Mouse (Mus musculus): ENCODE measurements around the gene Pgm2.
A peak's percentile ranks its signal among the peaks of the same experiment; 100 is the strongest.

Gene Pgm2

DNA sequence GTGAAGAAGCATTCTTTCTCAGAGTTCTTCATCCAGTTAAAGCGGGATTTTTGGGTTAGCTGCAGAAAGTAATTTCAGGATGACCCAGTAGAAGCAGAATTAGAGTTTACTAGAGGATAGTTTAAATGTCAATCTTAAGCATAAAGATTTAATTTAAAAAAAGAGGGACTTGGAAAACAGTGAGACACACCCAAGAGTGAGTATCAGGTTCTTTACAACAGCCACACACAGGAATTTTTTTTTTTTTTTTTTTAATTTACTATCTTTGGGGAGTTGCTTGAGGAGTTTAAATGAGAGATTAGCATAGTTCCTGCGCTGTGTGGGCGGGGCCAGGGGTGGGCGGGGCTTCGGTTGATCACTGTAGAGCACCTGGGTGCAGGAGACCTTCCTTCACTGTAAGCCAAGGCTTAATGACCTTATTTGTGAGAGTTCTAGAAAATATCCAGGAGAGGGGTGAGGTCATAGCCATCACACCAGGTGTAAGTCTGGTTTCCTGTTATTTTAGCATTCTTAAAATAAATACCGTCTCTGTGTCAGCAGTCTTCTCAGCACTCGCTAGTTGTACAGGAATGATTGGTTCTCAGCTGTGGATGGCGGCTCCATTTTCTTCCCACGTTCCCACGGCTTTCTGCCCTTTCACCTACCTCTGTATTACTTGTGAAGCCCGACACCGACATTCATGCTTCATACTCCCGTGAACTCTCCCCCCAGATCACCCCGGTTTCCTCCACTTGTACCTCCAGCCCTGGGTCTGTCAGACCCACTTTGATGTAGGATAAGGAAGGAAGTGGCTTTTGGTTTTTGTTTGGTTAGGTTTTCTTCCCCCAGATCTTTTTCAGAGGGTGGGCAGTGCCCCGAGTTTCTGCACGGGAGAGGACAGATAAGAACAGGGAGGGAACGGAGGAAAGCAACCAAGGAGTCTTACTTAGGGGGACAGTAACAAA, 56.7 kb downstream of the Pgm2 start:
- no peak for DNase-seq

DNA sequence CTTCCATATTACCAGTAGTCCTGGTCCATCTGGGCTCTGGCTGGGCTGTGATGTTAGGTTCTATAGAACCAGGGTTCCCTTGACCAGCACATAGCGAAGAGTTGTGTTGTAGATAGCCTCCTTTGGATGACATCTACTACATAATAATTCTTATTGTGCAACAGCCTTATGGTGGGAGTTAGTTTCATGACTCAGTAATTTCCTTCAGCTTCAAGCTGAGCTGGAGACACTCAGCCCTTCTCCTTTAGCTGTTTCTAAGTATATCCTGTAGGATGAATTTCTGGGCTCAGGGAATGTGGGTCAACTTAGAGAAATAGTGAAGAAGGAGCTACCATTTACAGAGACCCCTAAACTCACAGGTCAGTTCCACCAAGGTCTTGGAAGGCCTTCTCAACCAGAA, 60.6 kb downstream of the Pgm2 start:
- DNase-seq, result no peak

DNA sequence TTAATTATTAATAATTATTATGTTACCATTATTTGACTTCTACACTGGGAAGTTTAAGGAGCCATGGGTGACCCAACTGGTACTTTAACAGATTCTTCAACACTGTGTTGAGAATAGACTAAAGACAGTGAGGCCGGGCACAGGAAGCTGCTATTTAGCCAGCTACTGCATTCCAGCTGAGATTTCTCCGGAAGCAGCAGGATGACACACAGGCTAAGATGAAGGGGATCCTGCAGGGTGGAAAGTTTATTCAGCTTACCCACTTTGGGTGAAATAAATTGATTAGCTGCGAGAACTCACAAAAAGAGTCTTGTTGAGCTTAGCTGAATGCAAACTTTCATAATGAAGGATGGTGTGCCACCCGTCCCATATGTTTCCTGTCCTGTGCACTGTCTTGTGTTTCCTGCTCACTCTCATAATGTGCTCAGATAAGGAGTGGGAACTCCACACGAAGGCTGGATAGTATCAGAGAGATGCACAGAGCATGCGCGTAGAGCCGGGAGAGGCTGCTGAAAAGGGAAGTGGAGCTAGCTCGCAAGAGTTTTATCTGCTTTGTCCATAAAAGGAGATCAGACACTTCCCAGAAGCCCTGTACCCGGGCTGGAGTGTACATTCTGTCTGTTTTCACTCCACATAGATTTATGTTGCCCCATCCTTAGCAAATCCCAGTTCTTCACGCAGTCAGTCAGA, 63.3 kb downstream of the Pgm2 start, which contains the start of gene Tbc1d1:
Gene Tbc1d1, plus strand, starts transcription at position 445 of the 690 bp plus-strand sequence.
- peak; percentile 43 to 53 for DNase-seq

DNA sequence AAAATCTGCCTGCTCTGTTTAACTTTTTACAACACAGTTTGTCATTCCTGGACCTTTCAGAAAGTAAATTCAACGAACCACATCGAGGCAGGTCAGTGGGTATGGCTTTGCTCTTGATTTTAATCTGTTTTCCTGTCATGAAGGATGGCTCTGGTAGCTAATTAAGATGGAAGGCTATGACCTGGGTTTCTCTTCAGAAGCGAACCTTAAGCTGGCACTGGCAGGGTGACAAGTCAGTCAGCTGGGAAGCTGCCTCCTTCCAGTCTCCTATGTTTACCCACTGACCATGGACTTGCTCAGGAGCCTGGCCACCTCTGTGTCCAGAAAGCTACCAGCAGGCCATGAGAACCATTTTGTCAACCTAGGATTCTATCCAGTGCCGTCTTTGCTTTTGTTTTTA, 63.8 kb downstream of the Pgm2 start:
- DNase-seq, result peak; percentile 44 to 46

DNA sequence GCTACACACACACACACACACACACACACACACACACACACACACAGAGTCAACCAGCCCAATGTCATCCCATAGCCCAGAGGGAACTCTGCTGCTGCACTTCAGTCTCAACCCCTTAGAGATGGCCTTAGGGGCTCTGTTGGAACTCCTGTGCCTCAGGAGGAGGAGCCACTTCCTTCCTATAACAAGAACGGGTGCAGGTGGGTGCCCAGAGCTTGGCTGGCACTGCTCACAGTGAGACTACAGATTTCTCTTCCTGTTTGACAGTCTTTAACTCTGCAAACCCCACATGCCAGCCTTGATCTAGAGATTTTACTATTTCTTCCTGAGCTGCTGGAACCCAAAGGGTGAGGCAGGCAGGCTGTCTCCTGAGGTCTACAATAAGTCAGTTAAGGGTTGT, 65.2 kb downstream of the Pgm2 start:
- no peak for DNase-seq

DNA sequence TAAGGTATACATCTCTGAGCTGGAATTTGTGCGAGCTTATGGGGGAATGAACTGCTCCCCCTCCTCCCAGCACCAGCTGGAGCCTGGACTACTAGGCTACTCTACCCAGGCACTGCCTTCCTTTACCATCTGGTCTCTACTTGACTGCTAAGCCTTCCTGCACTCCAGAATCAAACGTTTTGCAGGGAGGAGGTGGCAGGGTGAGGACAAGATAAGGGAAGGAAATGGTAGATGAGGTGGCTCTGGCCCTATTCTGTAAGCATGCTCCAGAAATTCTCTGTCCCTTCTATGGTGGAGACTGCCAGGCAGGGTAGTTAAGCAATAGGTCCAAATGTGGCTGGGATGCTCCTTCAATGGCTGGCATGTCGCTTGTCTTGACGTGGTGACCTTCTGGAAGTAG, 65.8 kb downstream of the Pgm2 start:
- no peak for DNase-seq

DNA sequence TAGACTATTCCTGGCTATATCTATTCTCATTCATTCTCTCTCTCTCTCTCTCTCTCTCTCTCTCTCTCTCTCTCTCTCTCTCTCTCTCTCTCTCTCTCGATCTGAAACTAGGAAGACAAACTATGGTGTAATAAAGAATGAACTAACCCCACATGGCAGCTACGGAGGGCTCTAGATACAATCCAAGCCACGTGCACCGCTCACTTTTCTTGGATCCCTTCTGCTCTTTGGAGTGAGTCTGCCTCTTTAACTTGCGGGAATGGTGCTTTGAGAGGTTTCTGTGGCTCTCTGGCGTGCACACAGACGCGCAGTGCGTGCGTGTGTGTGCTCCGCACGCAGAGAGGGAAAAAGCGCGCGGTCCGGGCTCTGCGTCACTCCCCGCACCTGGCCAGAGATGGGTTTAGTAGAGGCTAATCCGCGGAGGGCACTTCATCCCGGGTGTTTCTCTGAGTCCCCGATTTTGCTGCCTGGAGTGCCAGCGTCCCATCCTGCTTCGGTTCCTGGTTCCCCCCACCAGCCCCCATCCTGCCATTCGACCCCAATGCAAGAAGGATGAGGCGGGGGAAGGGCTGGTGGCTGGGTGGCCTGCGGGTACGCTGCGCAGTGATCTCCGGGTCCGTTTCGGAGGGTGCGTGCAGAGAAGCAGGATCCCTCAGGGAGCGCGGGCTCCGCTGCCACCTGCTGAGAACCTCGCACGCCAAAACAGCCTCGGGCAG, 66.5 kb downstream of the Pgm2 start:
- no peak for DNase-seq

DNA sequence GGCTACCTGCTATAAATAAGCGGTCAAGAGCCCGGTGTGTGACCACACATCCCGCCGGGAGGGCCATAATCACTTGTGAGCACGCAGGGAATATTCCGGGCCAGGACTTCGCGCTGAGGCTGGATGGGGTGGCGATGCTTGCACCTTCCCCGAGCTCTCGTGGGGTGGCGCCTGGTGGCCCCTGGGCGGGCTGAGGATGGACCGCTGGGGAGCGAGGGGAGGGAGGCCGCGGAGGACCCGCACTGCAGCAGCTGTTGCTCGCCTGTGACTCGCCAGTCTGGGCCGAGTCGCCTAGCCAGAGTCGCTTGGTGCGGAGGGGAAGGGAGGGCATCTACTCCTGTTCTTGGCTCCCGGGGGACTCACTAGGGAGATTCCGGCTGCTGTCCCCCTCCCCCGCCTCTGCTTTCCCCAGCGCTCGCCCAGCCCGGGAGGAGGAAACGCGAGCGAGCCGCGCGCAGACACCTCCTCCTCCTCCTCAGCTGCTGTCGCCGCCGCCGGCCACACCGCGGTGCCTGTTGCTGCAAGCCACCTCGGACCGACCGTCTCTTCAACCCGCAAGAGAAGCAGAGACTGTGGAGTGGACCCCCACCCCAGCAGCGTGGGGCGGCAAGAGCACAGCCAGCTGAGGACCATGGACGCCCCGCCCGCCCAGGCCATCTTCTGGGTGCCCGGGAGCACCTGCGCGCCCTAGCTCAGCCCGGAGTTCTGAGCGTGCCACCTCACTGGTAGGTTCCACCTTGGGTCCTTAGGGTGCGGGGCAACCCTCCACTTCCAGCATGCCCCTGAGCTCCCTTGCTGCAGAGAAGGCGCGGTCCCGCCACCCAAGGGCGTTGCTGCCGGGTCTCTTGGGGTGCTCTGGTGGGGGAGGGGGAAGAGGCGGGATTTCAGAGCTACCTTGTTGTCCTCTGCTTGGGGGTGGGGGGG, 67.3 kb downstream of the Pgm2 start:
- peak; percentile 39 to 48 for DNase-seq

DNA sequence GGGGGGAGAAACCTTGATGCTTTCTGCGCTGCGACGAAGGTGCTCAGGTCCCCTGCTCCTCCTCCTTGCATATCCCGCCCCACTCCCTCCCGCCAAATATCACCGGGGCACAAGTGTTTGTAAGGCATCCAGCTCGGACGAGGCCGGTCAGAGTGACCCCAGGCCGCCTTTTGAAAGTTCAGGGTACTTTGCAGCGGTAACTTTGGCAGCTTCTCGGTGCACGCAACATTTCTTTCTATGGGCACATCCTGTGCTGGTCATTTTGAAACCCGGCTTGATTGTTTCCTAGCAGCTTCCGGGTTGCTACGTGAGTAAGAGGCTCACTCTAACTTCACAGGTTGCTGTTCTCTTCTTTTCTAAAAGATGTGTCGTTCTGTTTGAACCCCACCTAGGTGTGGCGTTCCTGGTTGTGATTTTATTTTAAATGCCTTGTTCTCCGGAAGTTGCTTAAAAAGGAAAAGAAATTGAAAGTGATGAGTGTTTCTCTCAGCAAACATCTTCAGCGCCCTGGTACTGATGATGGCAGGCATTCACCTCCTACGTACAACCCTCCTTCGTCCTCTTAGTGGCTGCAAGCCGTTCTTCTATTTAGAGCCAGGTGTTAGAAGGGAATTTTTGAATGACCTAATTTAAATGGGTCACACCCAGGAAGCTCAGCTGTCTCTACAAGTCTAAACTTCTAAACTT, 68.1 kb downstream of the Pgm2 start:
- peak in 1 of 2 experiments; percentile 19 for DNase-seq

DNA sequence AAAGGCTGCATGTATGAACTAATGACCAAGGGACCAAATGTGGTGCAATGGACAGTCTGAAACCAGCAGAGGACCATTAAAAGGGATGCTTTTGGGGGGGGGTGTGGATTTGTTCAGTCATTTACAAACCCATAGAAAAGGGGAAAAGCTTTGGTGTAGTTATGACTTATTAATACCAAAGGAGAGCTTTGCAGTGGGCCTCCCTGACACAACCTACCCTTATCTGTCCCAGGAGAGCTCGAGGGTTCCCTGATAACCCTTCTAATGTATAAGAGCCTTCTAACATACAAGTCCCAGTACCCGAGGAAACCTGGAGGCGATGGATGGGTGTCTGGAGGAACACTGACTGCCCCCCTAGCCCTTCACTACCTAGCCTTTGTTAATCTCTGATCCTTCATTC, 69.2 kb downstream of the Pgm2 start:
- DNase-seq, result no peak

DNA sequence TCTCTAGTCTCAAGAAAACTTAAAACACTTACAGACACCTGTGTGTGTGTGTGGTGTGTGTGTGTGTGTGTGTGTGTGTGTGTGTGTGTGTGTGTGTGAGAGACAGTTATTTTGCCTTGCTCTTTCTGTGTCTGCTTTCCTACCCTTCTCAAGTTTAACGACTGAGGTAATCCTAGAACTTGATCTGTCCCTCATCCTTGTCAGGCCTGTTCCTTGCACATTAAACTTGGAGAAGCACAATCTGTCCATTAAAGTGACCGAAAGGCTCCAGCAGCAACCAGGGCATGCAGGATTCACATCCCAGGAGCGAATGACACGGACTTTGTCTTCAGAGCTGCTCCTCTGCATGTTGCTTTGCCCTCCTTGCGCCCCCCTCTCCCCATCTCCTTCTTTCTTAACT, 69.8 kb downstream of the Pgm2 start:
- no peak for DNase-seq

DNA sequence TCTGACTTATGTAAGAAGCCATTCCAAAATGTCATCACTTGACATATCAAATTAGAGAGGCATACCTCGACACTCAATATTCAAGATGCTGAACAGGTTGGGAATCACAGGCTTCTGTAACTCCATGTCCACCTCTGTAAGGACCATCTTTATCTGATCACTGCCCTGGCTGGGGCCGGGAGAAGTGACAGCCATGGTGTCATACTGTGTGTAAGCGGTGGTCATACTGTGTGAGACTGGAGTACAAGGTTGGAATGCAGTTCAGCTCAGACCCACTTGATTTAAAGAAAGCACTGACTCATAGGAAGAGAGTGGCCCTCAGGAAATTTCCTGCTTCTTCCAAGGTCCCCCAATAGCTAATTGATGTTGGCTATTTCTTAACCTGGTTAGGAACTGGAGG, 71.7 kb downstream of the Pgm2 start:
- DNase-seq, result no peak

DNA sequence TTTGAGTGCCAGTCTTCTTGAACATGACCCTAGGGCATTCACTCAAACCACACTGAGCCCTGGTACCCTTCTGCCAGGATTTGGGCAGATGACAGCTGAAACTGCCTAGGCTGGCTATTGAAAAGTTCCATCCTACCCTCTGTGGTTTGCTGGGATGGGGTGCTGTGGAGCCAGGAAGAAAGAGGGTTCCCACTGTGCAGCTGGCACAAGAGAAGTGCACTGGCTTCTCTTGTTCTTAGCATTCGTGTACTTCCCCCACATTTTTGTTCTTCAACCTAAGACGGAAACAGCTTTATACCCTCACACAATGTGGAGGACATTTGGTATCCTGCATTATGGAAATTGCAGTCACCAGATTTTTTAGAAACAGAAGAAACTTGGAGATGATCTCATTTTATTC, 73.1 kb downstream of the Pgm2 start:
- no peak for DNase-seq

DNA sequence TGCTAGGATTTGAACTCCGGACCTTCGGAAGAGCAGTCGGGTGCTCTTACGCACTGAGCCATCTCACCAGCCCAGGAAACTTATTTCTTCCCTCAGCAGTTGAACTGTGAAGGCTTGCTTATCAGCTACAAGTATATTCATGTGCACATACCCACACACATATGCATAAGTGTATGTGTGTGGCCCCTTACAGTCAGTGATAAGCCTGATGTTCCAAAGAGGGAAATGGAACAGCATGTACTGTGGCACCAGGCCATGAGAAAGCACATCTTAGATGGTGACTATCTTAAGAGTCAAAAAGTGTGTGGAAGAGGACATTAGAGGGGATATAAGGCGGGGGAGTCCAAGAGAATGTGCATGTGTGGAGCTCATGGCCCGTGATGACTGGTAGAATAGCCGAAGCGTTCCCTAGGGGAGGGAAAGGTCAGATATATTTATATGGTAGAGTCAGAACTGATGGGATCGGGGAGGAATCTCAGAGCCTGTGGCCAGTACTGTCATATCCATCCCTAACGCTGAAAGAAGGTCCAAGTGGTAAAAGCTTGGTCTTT, 76.3 kb downstream of the Pgm2 start:
- no peak for DNase-seq

DNA sequence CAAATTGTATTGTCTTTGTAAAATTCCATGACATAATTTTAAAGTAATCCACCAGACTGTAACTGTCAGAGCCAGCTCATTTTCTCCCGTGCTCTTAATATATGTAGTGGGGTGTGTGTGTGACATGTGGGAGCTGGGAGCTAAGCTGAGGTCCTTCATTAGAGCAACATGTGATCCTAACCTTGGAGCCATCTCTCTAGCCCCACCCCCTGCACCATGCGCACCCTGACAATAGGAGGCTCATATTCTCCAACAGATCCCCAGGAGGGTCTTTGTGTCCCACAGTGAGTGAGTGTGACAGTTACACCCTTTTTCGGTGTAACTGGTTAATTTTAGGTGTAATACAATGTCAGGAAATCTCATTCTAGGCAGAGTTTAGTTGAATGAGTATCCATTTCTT, 80.1 kb downstream of the Pgm2 start:
- DNase-seq, result no peak

DNA sequence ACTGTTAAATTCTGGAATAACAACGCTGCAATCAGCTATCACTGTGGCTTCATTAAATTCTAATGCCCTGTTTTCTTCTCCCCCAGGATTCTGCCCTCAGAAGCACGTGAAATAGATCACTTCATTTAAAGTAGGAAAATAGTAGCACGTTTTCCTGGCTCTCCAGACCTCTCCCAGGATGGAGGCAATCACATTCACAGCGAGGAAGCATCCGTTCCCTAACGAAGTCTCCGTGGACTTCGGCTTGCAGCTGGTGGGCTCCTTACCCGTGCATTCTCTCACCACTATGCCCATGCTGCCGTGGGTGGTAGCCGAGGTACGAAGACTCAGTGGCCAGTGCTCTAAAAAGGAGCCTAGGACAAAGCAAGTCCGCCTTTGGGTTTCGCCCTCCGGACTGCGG, 80.6 kb downstream of the Pgm2 start:
- no peak for DNase-seq

DNA sequence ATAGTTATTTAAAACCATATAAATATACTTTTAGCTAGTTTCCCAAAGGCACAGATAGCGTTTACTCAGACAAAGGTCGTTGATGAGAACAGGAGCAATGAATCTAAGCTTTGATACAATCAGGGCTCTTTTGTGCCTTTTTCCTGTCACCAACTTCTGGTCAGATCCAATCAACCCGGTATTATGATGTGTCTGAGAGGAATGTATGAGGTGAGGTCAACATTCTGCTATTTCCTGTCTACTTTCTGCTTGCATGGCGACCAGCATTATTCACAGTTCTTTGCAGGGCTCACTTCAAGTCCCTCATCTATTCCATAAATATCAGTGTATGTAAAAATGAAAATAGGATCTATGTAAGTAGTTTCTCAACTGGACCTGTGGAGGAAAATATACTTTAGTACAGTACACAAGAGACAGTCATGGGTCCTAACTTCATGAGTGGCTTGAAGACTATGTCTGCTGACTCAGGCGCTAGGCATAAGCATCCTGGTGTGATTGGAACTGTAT, 81.7 kb downstream of the Pgm2 start:
- no peak for DNase-seq
